21 mouse cellular contexts compared by ENCODE assay signal in the genomic region with DNA sequence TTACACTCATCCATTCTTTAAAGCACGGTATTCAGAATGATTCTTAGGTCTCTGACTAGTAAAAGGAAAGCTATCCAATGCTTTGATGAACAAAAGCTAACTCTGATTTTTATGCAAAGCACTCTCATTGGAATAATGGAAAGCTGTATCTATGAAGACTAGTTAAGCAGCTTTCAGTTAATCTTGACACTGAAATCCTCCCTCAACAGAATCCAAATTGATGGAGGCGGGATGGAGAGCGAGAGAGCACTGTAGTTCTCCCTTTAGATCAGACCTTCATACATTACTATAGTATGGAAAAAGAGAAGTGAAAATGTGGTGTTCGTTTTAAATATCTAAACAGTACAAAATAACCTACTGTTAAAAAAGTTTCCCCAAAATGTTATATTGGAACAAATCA. TPM values are rescaled to one million over a fixed set of nuclear protein-coding genes. Genes with fewer than 3 reads are reported as not detected.
"Had no signal": no experiment of that assay in that cellular context is flagged by ENCODE, and none has a peak within 500 bp of the region (broad histone marks: within the 10 kb centered on the region; RNA-seq: fewer than 3 reads in every experiment).

No protein-coding gene starts in this region.

- ATAC-seq: liver, postnatal 0 days; lung, postnatal 0 days had no signal

- H3K27ac ChIP-seq: liver, embryonic 13.5 days; liver, embryonic 15.5 days; lung, embryonic 15.5 days; macrophage; neural tube, embryonic 12.5 days; stomach, embryonic 15.5 days; stomach, postnatal 0 days had no signal

- H3K36me3 ChIP-seq: liver, embryonic 13.5 days; liver, embryonic 15.5 days; lung, embryonic 15.5 days; neural tube, embryonic 12.5 days; stomach, embryonic 15.5 days had no signal

- H3K4me1 ChIP-seq: liver, embryonic 13.5 days; liver, embryonic 15.5 days; lung, embryonic 15.5 days; megakaryocyte, embryonic 14.5 days; neural tube, embryonic 12.5 days; stomach, embryonic 15.5 days had no signal

- H3K27me3 ChIP-seq: liver, embryonic 13.5 days; liver, embryonic 15.5 days; lung, embryonic 15.5 days; megakaryocyte, embryonic 14.5 days; neural tube, embryonic 12.5 days; stomach, embryonic 15.5 days had no signal

- H3K4me2 ChIP-seq: liver, embryonic 11.5 days; liver, embryonic 13.5 days; liver, embryonic 15.5 days; lung, embryonic 15.5 days; neural tube, embryonic 12.5 days; stomach, embryonic 15.5 days had no signal

- H3K9me3 ChIP-seq: liver, embryonic 13.5 days; liver, embryonic 15.5 days; lung, embryonic 15.5 days; neural tube, embryonic 12.5 days; stomach, embryonic 15.5 days had no signal

- DNase-seq: liver, embryonic 13.5 days; liver, postnatal 0 days; lung, adult 2 months; lung, postnatal 14 days; lung, postnatal 36 days; right cerebral cortex, postnatal 14 days; thymus, adult 2 months; thymus, postnatal 25 days; thymus, postnatal 4 days had no signal

- H3K9ac ChIP-seq: liver, embryonic 13.5 days; liver, embryonic 15.5 days; liver, postnatal 0 days; lung, embryonic 15.5 days; neural tube, embryonic 12.5 days; stomach, embryonic 15.5 days had no signal

- H3K4me3 ChIP-seq: liver, embryonic 13.5 days; liver, embryonic 15.5 days; lung, embryonic 15.5 days; megakaryocyte, embryonic 14.5 days; neural tube, embryonic 12.5 days; stomach, embryonic 15.5 days had no signal

RNA-seq across cellular contexts. Expression of gene Lix1, which starts 31.2 kb away (rescaled TPM):
- total RNA-seq: megakaryocyte progenitor cell, adult 5-6 weeks; monocyte, adult 5-6 weeks; neutrophil, adult 5-6 weeks had no signal
